Mouse (Mus musculus): Measurements from ENCODE around the gene Gm4498.
"Not testable (repeated sequence)": the region's sequence is repeated elsewhere in the genome, so short reads cannot be mapped to it uniquely, and the experiment has no call there.

Gene Gm4498

GRCm38 (mm10) chr7:20233728-20234127, at the start of gene Gm4498:
Gene Gm4498 (minus strand): TSS chr7:20233828.
- DNase-seq = not testable (repeated sequence)

GRCm38 (mm10) chr7:20262734-20263133, 29.1 kb upstream of the Gm4498 start, which contains the start of gene Gm5890:
Gene Gm5890 (minus strand): TSS chr7:20262834.
- DNase-seq = not testable (repeated sequence)

GRCm38 (mm10) chr7:20205507-20205906, 28.1 kb downstream of the Gm4498 start, which contains the start of gene Gm6164:
Gene Gm6164 (minus strand): TSS chr7:20205607.
- not testable (repeated sequence) for DNase-seq

GRCm38 (mm10) chr7:20193410-20193809, 40.2 kb downstream of the Gm4498 start, which contains the start of gene Vmn1r95:
Gene Vmn1r95 (plus strand): TSS chr7:20193710.
- not testable (repeated sequence) for DNase-seq
